Mouse (Mus musculus): Measurements from ENCODE around the gene 2310061N02Rik. TPM values are rescaled to one million over a fixed set of nuclear protein-coding genes. Genes with fewer than 3 reads are reported as not detected.

Gene 2310061N02Rik
- total and polyA plus RNA-seq, 3 experiments: not detected

GRCm38 (mm10) chr16:88744750-88745340, 37.1 kb upstream of the 2310061N02Rik start:
- Histone ChIP-seq H3K79me2 (ENCODE audit: control insufficient read depth, insufficient read depth, low read length, poor library complexity) (no peaks in the 10 kb centered on the region), H3K27me3 (ENCODE audit: control insufficient read depth in 1 of 2, insufficient read depth in 2 of 2, low read length in 2 of 2) (no peaks in the 10 kb centered on the region), H3K9me3 (replicated peaks; ENCODE audit: insufficient read depth, low read length) (no peaks in the 10 kb centered on the region), H3K9ac (ENCODE audit: control insufficient read depth, low read depth, low read length, poor library complexity, severe bottlenecking) (no peak overlapping the region), H3K4me1 (ENCODE audit: control insufficient read depth in 1 of 2, insufficient read depth in 2 of 2, low read length in 2 of 2) (no peaks in the 10 kb centered on the region), H3K36me3 (ENCODE audit: control insufficient read depth in 1 of 2, insufficient read depth in 2 of 2, low read length in 2 of 2) (no peaks in the 10 kb centered on the region), H3K27ac (ENCODE audit: control insufficient read depth, low read depth, low read length) (no peak overlapping the region), H3K4me3 (ENCODE audit: control insufficient read depth in 1 of 2, insufficient read depth in 1 of 2, low read depth in 2 of 2, low read length in 2 of 2) (no peak overlapping the region)
- TF ChIP-seq ZMIZ1 (IDR thresholded peaks at IDR 0.05; ENCODE audit: low read depth, low read length): no peak
- TF ChIP-seq TCF12 (IDR thresholded peaks at IDR 0.05; ENCODE audit: low read depth, low read length): no peak
- TF ChIP-seq SIN3A (IDR thresholded peaks at IDR 0.05; ENCODE audit: low read length): no peak
- TF ChIP-seq POLR2AphosphoS5 (IDR thresholded peaks at IDR 0.05; ENCODE audit: borderline replicate concordance, low read depth, low read length): no peak
- TF ChIP-seq MAFK (IDR thresholded peaks at IDR 0.05; ENCODE audit: borderline replicate concordance, low read depth, low read length): no peak
- TF ChIP-seq NRF1 (IDR thresholded peaks at IDR 0.05; ENCODE audit: insufficient read depth, low read depth, low read length, poor library complexity, severe bottlenecking): no peak
- TF ChIP-seq ZNF384 (IDR thresholded peaks at IDR 0.05; ENCODE audit: low read depth, low read length): no peak
- TF ChIP-seq CHD2 (IDR thresholded peaks at IDR 0.05; ENCODE audit: low read length): no peak
- TF ChIP-seq MAZ (IDR thresholded peaks at IDR 0.05; ENCODE audit: low read depth, low read length): no peak
- no peak for TF ChIP-seq POLR2A (IDR thresholded peaks at IDR 0.05; ENCODE audit: control insufficient read depth in 1 of 2, insufficient read depth in 1 of 2, low read depth in 1 of 2, low read length in 2 of 2, poor library complexity in 1 of 2)
- no peak for TF ChIP-seq NELFE (IDR thresholded peaks at IDR 0.05; ENCODE audit: low read depth, low read length)
- TF ChIP-seq ELF1 (IDR thresholded peaks at IDR 0.05; ENCODE audit: low read depth, low read length): no peak
- TF ChIP-seq ZKSCAN1 (IDR thresholded peaks at IDR 0.05; ENCODE audit: low read depth, low read length): no peak
- TF ChIP-seq MEF2A (IDR thresholded peaks at IDR 0.05; ENCODE audit: extremely low read depth, insufficient replicate concordance, low read depth, low read length, poor library complexity, severe bottlenecking): no peak
- no peak for TF ChIP-seq USF1 (IDR thresholded peaks at IDR 0.05; ENCODE audit: low read depth, low read length)
- no peak for TF ChIP-seq CHD1 (IDR thresholded peaks at IDR 0.05; ENCODE audit: low read depth, low read length)
- no peak for TF ChIP-seq SMC3 (IDR thresholded peaks at IDR 0.05; ENCODE audit: low read depth, low read length)
- TF ChIP-seq CTCF (IDR thresholded peaks at IDR 0.05 in 2 of 3, conservative IDR thresholded peaks at IDR 0.05 in 1 of 3; ENCODE audit: control insufficient read depth in 1 of 3, insufficient read depth in 1 of 3, low read depth in 2 of 3, low read length in 3 of 3, poor library complexity in 1 of 3, severe bottlenecking in 1 of 3): no peak
- no peak for DNase-seq (ENCODE audit: low read depth, low spot score)

DNA sequence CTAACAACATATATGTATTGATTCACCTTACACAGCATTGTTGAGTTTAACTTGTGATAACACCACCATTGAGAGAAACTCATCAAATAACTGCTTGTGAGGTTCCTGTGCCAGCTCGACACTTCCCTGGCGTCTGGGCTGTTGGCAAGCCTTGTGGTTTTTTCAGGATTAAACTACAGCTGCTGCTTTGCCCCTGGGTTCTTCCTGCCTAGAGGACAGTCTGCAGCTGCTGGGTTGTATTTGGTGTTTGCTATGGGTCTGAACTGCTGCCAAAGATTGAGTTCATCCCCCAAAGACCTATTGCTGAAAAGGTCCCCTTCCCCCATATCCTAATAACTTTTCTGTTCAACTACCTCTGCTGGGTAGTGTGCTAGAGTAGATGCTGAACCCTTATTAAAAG, 27.6 kb upstream of the 2310061N02Rik start:
- no peaks in the 10 kb centered on the region for H3K4me1 ChIP-seq (ENCODE audit: control insufficient read depth in 1 of 2, insufficient read depth in 2 of 2, low read length in 2 of 2)
- H3K79me2 ChIP-seq (ENCODE audit: control insufficient read depth, insufficient read depth, low read length, poor library complexity): no peaks in the 10 kb centered on the region
- no peak for DNase-seq (ENCODE audit: low read depth, low spot score)
- TF ChIP-seq EP300 (IDR thresholded peaks at IDR 0.05; ENCODE audit: low read depth in 1 of 2, low read length in 2 of 2) (no peak), POLR2AphosphoS5 (IDR thresholded peaks at IDR 0.05; ENCODE audit: borderline replicate concordance, low read depth, low read length) (no peak), ZC3H11A (IDR thresholded peaks at IDR 0.05; ENCODE audit: low read depth, low read length) (no peak), MAZ (IDR thresholded peaks at IDR 0.05; ENCODE audit: low read depth, low read length) (no peak), E2F4 (IDR thresholded peaks at IDR 0.05; ENCODE audit: borderline replicate concordance, low read depth, low read length) (no peak), RCOR1 (IDR thresholded peaks at IDR 0.05; ENCODE audit: low read depth, low read length) (no peak), MAFK (IDR thresholded peaks at IDR 0.05; ENCODE audit: borderline replicate concordance, low read depth, low read length) (no peak)
- no peak overlapping the region for H3K4me3 ChIP-seq (ENCODE audit: control insufficient read depth in 1 of 2, insufficient read depth in 1 of 2, low read depth in 2 of 2, low read length in 2 of 2)
- no peaks in the 10 kb centered on the region for H3K9me3 ChIP-seq (replicated peaks; ENCODE audit: insufficient read depth, low read length)
- no peaks in the 10 kb centered on the region for H3K36me3 ChIP-seq (ENCODE audit: control insufficient read depth in 1 of 2, insufficient read depth in 2 of 2, low read length in 2 of 2)
- no peak overlapping the region for H3K27ac ChIP-seq (ENCODE audit: control insufficient read depth, low read depth, low read length)
- no peaks in the 10 kb centered on the region for H3K27me3 ChIP-seq (ENCODE audit: control insufficient read depth in 1 of 2, insufficient read depth in 2 of 2, low read length in 2 of 2)
- no peak overlapping the region for H3K9ac ChIP-seq (ENCODE audit: control insufficient read depth, low read depth, low read length, poor library complexity, severe bottlenecking)

Measured in MEL (cell line).